Mouse (Mus musculus) midbrain, embryonic 11.5 days (tissue): ENCODE results near the gene Fchsd2. TPM values are rescaled to one million over a fixed set of nuclear protein-coding genes. Genes with fewer than 3 reads are reported as not detected.

Experiments
- ATAC-seq: fragments of 200-750 bp; cut with Nextera tagmentation; 2 replicates; pipeline ENCODE4 v1.8.0; 2017; ENCODE audit warnings: moderate TSS enrichment, moderate library complexity; ENCODE audit not compliant: low FRiP score
- DNase-seq: peaks from one replicate; pipeline ENCODE4 v3.0.0; 2015; ENCODE audit warnings: low spot score; ENCODE audit errors: missing footprints
- H3K27ac ChIP-seq: fragments of 300-500 bp; sonication (generic); 2 replicates; pipeline ENCODE4 v1.5.1; 2014; ENCODE audit warnings: low read depth, low read length
- H3K27me3 ChIP-seq: fragments of 300-500 bp; sonication (generic); 2 replicates; pipeline ENCODE4 v1.6.1; 2014; ENCODE audit warnings: mild to moderate bottlenecking, low read length, moderate library complexity, mixed read lengths; ENCODE audit not compliant: control insufficient read depth, insufficient read depth
- H3K36me3 ChIP-seq: fragments of 300-500 bp; sonication (generic); 2 replicates; pipeline ENCODE4 v1.6.1; 2014; ENCODE audit warnings: mild to moderate bottlenecking, low read length, moderate library complexity, mixed read lengths; ENCODE audit not compliant: control insufficient read depth, insufficient read depth
- H3K4me1 ChIP-seq: fragments of 300-500 bp; sonication (generic); 2 replicates; pipeline ENCODE4 v1.6.1; 2014; ENCODE audit warnings: low read length; ENCODE audit not compliant: control insufficient read depth, insufficient read depth
- H3K4me2 ChIP-seq: fragments of 300-500 bp; sonication (generic); 2 replicates; pipeline ENCODE4 v1.6.1; 2014; ENCODE audit warnings: mild to moderate bottlenecking, moderate library complexity
- H3K4me3 ChIP-seq: fragments of 300-500 bp; sonication (generic); 2 replicates; pipeline ENCODE4 v1.5.1; 2014; ENCODE audit warnings: low read depth, low read length
- H3K9ac ChIP-seq: fragments of 300-500 bp; sonication (generic); 2 replicates; pipeline ENCODE4 v1.6.1; 2014; ENCODE audit warnings: low read length
- H3K9me3 ChIP-seq: fragments of 300-500 bp; sonication (generic); 2 replicates; pipeline ENCODE4 v1.6.1; 2016; ENCODE audit warnings: low read length; ENCODE audit not compliant: control insufficient read depth
- WGBS: fragments of 180-500 bp; shearing (Covaris S2); extraction: QIAGEN DNeasy Blood & Tissue Kit; methylation state at CpG from one replicate; pipeline ENCODE4 v1.1.7; 2014; 5-methylcytosine and 5-hydroxymethylcytosine counted together
- polyA plus RNA-seq: library from polyadenylated mRNA; unstranded; fragments of >200 nt; fragmentation: Nextera tagmentation; extraction: Ambion mirVana; gene quantifications from 2 replicates; pipeline ENCODE4 v1.2.1, GENCODE M21; 2014

Fchsd2 gene
- polyA plus RNA-seq, 1 experiment from 2014 or later: 24.8 TPM

GRCm38 (mm10) chr7:101107073-101107810, 14.6 kb downstream of the Fchsd2 start:
- DNase-seq (peak; percentile 84), ATAC-seq (0 out of 2 replicates have a peak, but pooled peaks have one; percentile 3)
- Histone ChIP-seq H3K4me3 (peak overlapping the region; percentile 85; the same call in 1 of the 2 replicates), H3K4me1 (peaks cover 7% of the 10 kb centered on the region), H3K9me3 (no peaks in the 10 kb centered on the region), H3K9ac (peak overlapping the region; percentile 94; the same call in 1 of the 2 replicates), H3K36me3 (no peaks in the 10 kb centered on the region), H3K27ac (peak overlapping the region; percentile 99; the same call in 1 of the 2 replicates), H3K27me3 (no peaks in the 10 kb centered on the region), H3K4me2 (peak overlapping the region; percentile 61)
- 32% methylated on average over 5 of the region's 5 CpGs for WGBS

GRCm38 (mm10) chr7:101107968-101108652, 15.4 kb downstream of the Fchsd2 start:
- H3K4me1 ChIP-seq: peaks cover 7% of the 10 kb centered on the region
- WGBS: under 1% methylated on average over 56 of the region's 75 CpGs

DNA sequence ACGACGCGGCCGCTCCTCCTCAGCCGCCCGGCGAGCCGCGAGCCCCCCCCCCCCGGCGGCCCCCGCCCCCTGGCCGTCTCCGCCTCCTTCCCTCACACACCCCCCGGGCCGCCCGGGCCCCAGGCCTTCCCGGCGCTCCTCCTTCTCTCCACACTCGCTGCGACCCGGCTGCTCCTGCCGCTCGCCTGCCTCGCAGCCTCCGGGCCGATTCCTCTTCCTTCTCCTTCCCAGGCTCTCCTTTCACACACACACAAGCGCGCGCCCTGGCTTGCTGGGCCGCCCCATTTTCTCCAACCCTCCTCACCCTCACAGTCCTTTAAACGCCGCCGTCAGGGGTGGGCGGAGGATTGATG, 16.0 kb downstream of the Fchsd2 start:
- ATAC-seq (no peak), DNase-seq (peak; percentile 98)
- no peaks in the 10 kb centered on the region for H3K27me3 ChIP-seq
- H3K36me3 ChIP-seq: peaks cover 2% of the 10 kb centered on the region; the same call in 1 of the 2 replicates
- H3K9ac ChIP-seq: peak overlapping the region; percentile 94
- H3K4me2 ChIP-seq: peak overlapping the region; percentile 61
- H3K27ac ChIP-seq: peak overlapping the region; percentile 99
- no peaks in the 10 kb centered on the region for H3K9me3 ChIP-seq
- 0% methylated on average over 12 of the region's 35 CpGs for WGBS
- H3K4me3 ChIP-seq: peak overlapping the region; percentile 85
- peaks cover 7% of the 10 kb centered on the region for H3K4me1 ChIP-seq

More at GRCm38 (mm10) chr7:101107968-101108652, 15.4 kb downstream of the Fchsd2 start:
- Histone ChIP-seq H3K27me3 (no peaks in the 10 kb centered on the region), H3K4me3 (peak overlapping the region; percentile 85), H3K4me2 (peak overlapping the region; percentile 61), H3K9ac (peak overlapping the region; percentile 94), H3K9me3 (no peaks in the 10 kb centered on the region), H3K36me3 (no peaks in the 10 kb centered on the region), H3K27ac (peak overlapping the region; percentile 99)
- ATAC-seq: peak; percentile 94
- peak; percentile 100 for DNase-seq

GRCm38 (mm10) chr7:101109006-101109855, 16.6 kb downstream of the Fchsd2 start:
- DNase-seq: peak; percentile 95
- under 1% methylated on average over 45 of the region's 47 CpGs for WGBS
- peak overlapping the region; percentile 85 for H3K4me3 ChIP-seq
- peak overlapping the region; percentile 99 for H3K27ac ChIP-seq
- H3K4me1 ChIP-seq: peaks cover 7% of the 10 kb centered on the region
- H3K27me3 ChIP-seq: no peaks in the 10 kb centered on the region
- H3K4me2 ChIP-seq: peak overlapping the region; percentile 61
- H3K9ac ChIP-seq: peak overlapping the region; percentile 94
- no peaks in the 10 kb centered on the region for H3K9me3 ChIP-seq
- ATAC-seq: peak; percentile 38
- peaks cover 2% of the 10 kb centered on the region; the same call in 1 of the 2 replicates for H3K36me3 ChIP-seq

DNA sequence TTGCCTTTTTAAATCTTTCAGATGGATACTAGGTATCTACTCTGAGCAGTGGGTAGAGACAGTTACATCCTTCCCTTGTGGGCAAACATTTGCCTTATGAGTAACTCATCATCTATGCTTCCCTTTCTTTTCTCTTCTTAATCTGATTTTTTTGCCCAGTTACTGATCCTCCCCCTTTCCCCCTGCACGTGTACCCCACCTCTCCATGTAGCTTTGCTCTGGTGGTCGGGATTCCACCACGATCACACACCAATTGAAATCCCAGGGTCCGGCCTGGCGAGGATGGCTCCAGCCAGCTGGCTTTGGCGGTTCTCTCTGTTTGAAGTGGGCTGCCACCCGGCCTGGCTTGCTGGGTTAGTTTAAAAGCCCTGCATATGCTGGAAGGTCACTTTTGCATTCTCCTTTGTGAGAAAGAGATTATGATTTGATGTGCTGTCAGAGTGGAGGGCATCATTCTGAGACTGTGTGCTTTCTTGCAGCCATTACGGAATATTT, 17.2 kb downstream of the Fchsd2 start:
- Histone ChIP-seq H3K4me1 (peaks cover 7% of the 10 kb centered on the region), H3K27ac (peak overlapping the region; percentile 99), H3K36me3 (peaks cover 2% of the 10 kb centered on the region; the same call in 1 of the 2 replicates), H3K27me3 (no peaks in the 10 kb centered on the region), H3K4me2 (peak overlapping the region; percentile 61), H3K9me3 (no peaks in the 10 kb centered on the region), H3K4me3 (peak overlapping the region; percentile 85), H3K9ac (peak overlapping the region; percentile 94)
- 7% methylated on average over 8 of the region's 8 CpGs for WGBS
- peak; percentile 90 for DNase-seq
- no peak for ATAC-seq

DNA sequence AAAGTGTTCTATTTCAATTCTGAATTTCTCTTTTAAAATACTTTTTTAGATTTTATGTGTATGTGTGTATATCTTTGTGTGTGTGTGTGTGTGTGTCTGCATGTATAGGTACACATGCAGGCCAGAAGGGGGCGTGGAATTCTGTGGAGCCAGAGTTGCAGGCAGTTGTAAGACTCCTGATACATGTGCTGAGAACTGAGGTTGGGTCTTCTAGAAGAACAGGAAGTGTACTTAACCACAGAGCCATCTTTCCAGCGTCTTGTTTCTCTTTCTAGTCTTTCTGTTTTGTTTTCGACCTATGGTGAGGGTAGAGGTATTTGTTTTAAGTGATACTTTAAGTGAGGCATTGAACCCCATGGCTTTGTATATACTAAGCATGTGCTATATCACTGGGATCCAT, 20.7 kb downstream of the Fchsd2 start:
- no peak for ATAC-seq
- H3K36me3 ChIP-seq: peaks cover 2% of the 10 kb centered on the region; the same call in 1 of the 2 replicates
- no peak overlapping the region for H3K9ac ChIP-seq
- H3K4me1 ChIP-seq: no peaks in the 10 kb centered on the region
- no peaks in the 10 kb centered on the region for H3K9me3 ChIP-seq
- H3K27me3 ChIP-seq: no peaks in the 10 kb centered on the region
- WGBS: 89% methylated on average over 3 of the region's 3 CpGs
- no peak for DNase-seq
- no peak overlapping the region for H3K27ac ChIP-seq
- H3K4me2 ChIP-seq: no peak overlapping the region
- H3K4me3 ChIP-seq: no peak overlapping the region

DNA sequence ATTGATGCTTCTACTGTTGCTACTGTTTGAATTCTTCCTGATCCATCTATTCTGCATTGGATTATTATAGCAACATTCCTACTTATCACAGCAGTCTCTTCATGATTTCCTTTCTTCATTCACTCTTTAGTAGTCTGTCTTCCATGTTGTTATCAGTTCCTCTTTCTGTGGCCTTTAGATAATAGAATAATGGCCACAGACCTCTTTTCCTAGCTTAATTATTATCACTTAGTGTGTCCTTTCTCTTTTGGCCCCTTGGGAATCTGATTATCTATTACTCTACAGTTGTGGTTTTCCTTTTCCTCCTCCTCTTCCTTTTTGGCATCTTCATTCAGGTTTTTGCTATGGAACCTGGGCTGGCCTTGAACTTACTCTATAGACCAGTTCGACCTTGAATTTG, 21.7 kb downstream of the Fchsd2 start:
- Histone ChIP-seq H3K36me3 (peaks cover 2% of the 10 kb centered on the region; the same call in 1 of the 2 replicates), H3K9ac (no peak overlapping the region), H3K27me3 (no peaks in the 10 kb centered on the region), H3K4me3 (no peak overlapping the region), H3K4me1 (no peaks in the 10 kb centered on the region), H3K4me2 (no peak overlapping the region), H3K27ac (no peak overlapping the region), H3K9me3 (no peaks in the 10 kb centered on the region)
- DNase-seq: no peak
- 100% methylated on average over 1 of the region's 1 CpGs for WGBS
- ATAC-seq: no peak

- ATAC-seq (no peak), DNase-seq (no peak)
- no peak overlapping the region for H3K4me3 ChIP-seq
- H3K36me3 ChIP-seq: no peaks in the 10 kb centered on the region; the same call in 1 of the 2 replicates
- no peak overlapping the region for H3K4me2 ChIP-seq
- no peaks in the 10 kb centered on the region for H3K4me1 ChIP-seq
- 94% methylated on average over 7 of the region's 7 CpGs for WGBS
- H3K27ac ChIP-seq: no peak overlapping the region
- no peaks in the 10 kb centered on the region for H3K9me3 ChIP-seq
- no peaks in the 10 kb centered on the region for H3K27me3 ChIP-seq
- H3K9ac ChIP-seq: no peak overlapping the region
Observed at GRCm38 (mm10) chr7:101119391-101119790, 26.7 kb downstream of the Fchsd2 start.
